Mouse (Mus musculus) heart, adult 11 months (tissue): ENCODE data around the gene Hist1h3f.
A peak's percentile ranks its signal among the peaks of the same experiment; 100 is the strongest.
"Not testable (repeated sequence)": the region's sequence is repeated elsewhere in the genome, so short reads cannot be mapped to it uniquely, and the experiment has no call there.

Source experiments
- DNase-seq: peaks from one replicate; pipeline ENCODE4 v3.0.0; 2022

Gene Hist1h3f

DNA sequence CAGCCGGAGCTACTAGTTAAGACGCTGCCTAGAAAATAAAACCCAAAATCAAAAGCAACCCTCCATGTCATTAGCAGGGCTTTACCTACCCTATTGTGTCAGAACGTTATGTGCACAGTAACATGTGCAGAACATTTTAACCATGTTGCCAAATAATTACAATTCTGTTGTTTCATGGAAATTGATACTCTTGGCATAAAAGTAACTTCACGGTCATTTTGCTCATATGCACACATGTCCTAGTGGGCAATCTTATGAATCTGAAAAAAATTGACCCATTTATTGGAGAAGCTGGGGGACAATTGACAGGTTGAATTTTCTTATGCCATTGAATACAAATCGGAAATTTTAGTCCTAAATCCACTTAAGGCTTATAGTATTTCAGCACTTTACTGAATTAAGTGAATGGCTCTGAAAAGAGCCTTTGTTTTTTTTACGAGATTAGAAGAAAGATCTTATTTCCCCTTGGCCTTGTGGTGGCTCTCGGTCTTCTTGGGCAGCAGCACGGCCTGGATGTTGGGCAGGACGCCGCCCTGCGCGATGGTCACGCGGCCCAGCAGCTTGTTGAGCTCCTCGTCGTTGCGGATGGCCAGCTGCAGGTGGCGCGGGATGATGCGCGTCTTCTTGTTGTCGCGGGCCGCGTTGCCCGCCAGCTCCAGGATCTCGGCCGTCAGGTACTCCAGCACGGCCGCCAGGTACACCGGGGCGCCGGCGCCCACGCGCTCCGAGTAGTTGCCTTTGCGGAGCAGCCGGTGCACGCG lies 26.6 kb downstream of the Hist1h3f start:
- not testable (repeated sequence) for DNase-seq

DNA sequence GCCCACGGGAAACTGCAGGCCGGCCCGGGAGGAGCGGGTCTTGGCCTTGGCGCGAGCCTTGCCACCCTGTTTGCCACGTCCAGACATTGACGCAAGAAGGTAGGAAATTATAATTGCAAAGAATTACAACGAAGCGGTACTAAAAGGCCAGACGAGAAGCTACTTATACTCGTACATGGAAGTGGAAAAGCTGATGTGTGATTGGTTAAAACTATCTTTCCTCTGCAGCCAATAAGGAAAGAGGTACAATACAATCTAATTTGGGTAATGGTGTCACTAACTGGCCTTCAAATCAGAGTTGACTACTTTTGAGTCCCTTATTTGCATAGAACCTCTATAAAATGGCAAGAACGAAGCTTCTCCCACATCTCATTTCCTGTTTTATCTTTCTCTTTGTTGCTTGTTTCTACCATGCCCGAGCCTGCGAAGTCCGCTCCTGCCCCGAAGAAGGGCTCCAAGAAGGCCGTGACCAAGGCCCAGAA lies 27.2 kb downstream of the Hist1h3f start, which contains the start of the genes Hist1h2ae and Hist1h2bg:
Gene Hist1h2ae, minus strand, starts transcription at position 199 of the 482 bp plus-strand sequence.
Gene Hist1h2bg, plus strand, starts transcription at position 375 of the 482 bp plus-strand sequence.
- DNase-seq: peak; percentile 98

DNA sequence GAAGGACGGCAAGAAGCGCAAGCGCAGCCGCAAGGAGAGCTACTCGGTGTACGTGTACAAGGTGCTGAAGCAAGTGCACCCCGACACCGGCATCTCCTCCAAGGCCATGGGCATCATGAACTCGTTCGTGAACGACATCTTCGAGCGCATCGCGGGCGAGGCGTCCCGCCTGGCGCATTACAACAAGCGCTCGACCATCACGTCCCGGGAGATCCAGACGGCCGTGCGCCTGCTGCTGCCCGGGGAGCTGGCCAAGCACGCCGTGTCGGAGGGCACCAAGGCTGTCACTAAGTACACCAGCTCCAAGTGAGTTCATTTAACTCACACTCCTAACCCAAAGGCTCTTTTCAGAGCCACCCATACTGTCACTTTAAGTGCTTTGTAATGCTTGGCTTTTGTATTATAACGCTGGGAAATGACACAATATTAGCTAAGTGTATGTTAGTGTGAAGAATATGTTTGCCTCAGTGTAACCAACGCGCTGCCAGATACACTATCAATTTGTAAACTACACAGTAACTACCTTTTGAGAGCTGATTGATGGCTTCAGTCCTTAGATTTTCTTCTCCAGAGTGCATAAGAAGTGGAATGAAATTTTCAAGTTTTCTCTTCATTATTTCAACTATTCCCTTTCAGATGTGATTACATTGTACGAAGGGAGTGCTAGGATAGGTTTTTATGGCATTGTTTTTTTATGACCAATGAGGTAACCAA lies 27.8 kb downstream of the Hist1h3f start:
- not testable (repeated sequence) for DNase-seq

DNA sequence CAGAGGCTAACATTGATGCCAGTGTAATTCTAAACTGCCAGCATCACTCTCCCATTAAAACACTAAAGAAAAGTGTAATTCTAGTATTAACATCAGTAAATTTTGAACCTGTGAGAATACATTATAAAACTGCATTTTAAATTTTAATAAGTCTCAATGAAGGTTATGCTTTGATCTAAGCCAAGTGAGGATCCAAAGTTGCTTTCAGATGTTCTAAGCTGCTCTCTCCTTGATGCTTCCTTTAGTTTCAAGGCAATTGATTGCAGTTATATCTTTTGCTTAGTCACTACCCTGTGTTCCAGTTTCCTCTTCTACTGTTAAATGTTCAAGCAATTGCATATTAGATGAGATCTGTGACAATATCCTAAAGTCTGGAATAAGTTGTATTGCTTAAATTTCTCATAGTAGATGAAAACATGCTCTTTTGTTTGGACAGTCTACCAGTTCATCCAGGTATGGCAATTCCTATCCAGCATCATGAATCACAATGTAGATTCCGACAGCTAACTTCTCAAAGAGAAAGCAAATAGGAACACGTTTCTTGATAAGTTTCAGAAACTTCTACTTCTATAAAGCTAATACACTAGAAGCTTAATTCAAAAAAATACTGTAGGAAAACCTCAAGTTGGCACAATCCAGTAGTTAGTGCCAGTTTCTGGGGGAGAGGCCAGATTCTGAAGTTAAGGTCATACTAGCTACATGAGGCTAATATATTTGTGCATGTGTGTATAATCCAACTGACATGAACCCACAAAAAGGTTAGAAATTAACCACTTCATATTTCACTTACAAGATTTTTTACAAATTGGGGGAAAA lies 28.6 kb downstream of the Hist1h3f start:
- DNase-seq: no peak

DNA sequence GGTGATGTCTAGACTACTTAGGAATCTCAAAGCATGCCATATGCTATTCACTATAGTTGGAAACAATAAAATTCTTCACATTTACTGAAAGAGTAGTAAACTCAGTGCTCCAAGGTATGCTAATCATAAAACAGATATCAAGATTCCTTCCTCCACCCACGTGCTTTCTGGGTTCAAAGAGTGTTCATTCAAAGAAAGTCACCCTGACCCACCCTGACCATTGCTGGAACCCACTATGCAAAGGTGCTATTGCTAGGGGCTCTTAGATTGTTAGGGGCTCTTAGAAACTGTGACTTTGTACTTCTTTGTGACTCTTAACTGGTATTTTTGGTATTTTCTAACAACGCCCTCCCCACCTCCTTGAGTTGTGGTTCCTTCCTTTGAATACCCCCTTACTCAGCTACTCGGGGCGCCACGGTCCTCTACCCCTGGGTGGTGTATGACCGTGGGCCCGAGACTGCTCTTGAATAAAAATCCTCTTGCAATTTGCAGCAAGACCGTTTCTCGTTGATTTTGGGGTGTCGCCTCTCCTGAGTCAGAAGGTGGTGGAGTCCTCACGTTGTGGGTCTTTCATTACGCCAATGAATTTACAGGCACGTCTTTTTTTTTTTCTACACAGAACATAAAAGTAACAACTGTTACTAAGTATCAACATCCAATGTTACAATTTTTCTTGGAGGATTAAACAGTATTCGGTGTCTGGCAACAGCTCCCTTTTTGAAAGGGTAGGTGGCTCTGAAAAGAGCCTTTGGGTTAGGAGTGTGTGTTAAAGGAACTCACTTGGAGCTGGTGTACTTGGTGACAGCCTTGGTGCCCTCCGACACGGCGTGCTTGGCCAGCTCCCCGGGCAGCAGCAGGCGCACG lies 29.4 kb downstream of the Hist1h3f start:
- DNase-seq: peak; percentile 88

DNA sequence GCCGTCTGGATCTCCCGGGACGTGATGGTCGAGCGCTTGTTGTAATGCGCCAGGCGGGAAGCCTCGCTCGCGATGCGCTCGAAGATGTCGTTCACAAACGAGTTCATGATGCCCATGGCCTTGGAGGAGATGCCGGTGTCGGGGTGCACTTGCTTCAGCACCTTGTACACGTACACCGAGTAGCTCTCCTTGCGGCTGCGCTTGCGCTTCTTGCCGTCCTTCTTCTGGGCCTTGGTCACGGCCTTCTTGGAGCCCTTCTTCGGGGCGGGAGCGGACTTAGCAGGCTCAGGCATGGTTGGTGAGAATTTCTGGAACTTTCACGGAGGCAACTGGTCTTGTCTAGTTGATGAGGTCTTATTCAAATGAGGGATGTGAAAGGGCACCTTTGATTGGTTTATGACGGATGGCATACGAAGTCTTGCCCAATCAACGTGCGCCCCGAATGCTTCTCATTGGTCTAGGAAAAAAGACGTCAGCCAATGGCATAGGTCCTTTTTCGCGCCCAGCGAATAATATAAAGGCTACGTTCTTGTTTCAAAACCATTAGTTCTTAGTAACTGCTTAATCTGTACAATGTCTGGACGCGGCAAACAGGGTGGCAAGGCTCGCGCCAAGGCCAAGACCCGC lies 30.2 kb downstream of the Hist1h3f start, which contains the start of the genes Hist1h2bf and Hist1h2ad:
Gene Hist1h2bf, minus strand, starts transcription at position 299 of the 627 bp plus-strand sequence.
Gene Hist1h2ad, plus strand, starts transcription at position 484 of the 627 bp plus-strand sequence.
- peak; percentile 99 for DNase-seq

DNA sequence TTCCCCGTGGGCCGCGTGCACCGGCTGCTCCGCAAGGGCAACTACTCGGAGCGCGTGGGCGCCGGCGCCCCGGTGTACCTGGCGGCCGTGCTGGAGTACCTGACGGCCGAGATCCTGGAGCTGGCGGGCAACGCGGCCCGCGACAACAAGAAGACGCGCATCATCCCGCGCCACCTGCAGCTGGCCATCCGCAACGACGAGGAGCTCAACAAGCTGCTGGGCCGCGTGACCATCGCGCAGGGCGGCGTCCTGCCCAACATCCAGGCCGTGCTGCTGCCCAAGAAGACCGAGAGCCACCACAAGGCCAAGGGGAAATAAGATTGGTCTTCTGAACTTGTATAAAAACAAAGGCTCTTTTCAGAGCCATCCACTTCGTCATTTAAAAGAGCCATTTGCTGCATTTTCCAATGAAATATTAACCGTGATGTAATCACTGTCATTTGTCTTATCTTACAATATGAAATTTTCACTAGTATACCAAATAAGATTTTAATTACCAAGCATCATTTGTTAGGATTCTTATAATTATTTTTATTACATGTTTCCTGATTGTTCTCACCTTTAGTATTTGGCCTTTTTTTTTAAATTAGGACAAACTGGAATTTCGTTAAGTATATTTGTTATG lies 30.8 kb downstream of the Hist1h3f start:
- peak; percentile 50 for DNase-seq

DNA sequence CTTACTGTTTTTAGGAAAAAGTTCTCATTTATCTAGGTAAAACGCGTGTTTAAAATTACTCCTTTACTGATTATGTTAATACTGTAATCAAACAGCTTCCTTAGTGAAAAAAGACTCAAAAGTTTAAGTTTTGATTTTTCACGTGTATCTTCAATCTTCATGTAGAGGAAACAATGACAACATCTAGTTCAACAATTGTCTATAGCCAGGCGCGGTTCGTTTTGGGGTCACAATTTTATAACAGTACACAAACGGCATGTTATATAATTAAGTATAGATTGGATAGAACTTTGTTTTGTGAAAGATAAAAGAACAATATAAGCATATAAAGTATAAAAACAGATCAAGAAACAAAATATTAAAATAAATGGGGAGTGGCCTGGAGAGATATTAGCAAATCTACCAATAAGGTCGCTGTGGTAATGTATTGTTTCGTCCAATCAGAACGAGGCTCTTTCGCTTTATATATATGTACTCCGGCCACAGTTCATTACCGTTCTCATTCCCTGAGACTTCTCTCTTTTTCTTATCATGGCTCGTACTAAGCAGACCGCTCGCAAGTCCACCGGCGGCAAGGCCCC lies 31.5 kb downstream of the Hist1h3f start, which contains the start of gene Hist1h3d:
Gene Hist1h3d, plus strand, starts transcription at position 493 of the 581 bp plus-strand sequence.
- peak; percentile 97 for DNase-seq

DNA sequence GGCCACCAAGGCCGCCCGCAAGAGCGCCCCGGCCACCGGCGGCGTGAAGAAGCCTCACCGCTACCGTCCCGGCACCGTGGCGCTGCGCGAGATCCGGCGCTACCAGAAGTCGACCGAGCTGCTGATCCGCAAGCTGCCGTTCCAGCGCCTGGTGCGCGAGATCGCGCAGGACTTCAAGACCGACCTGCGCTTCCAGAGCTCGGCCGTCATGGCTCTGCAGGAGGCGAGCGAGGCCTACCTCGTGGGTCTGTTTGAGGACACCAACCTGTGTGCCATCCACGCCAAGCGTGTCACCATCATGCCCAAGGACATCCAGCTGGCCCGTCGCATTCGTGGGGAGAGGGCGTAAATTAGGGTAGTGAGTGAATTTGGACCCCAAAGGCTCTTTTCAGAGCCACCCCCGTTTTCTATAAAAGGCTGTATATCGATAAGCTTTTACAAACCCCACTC lies 32.0 kb downstream of the Hist1h3f start:
- DNase-seq: peak; percentile 90

DNA sequence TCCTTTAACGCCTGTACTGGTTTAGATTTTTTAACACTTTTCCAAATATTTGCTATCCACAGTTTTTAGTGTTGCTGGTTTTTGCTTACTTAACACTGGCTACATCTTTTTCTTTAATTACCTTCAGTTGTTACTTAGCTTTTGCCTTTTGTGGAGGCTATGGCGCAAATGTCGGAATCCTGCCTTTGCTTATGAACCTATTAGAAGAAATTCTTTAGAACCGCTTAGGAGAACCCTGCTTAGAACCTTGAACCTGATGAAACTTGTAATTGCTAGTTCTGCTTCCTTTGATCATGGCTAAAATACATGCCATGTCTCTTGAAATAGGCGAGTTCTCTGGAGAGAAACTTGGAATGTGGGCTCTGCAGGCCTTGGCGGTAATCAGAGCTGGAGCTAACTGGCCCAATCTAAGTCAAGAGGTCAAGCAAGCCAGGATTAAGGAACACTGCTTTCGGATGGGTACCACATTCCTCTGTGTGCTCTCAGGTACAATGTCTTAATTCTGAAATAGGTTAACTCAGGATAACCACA lies 32.6 kb downstream of the Hist1h3f start:
- DNase-seq: peak; percentile 60

DNA sequence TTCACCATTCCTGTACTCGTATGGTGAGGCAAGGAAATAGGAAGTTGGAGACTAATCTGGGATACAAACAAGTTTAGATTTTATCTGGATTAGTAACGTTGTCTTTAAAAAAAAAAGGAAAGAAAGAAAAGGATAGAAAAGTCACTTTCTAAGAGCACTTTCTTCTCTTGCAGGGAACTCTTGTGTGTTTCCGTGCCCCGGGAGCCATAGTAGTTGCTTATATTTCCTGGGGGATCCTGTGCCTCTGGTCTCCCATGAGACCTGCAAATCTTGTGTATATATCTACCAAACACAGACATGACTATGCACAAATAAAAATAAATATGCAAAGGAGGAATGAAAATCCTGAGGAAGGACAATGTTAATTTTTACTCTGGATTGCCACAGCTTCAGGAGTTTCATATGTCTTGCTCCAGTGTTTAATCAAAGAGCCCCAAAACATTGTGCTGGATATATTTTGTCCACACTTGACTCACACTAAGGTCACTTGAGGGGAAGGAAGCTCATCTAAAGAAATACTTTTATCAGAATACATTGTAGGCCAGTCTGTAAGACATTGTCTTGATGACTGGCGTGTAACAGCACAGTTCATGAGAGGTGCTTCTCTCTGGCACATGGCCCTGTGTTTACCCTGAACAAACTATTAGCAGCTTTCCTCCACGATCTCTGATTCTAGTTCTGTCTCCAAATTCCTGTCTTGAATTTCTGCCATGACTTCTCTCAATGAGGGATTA lies 33.2 kb downstream of the Hist1h3f start:
- DNase-seq: peak; percentile 62

DNA sequence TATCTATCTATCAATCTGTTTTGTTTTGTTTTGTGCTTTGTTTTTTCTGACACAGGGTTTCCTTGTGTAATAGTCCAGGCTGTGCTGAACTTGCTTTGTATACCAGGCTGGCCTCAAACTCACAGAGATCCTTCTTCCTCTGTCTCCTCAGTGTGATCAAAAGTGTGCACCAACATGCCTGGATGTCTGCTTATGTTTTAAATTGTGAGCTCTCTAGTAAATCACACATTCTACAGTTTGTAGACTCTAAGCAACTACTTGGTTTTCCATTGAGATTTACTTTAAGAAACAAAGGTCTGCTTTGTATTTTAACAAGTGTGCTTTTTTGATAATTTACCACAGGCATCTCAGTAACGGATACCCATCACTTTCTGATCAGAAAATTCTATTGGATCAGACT lies 34.0 kb downstream of the Hist1h3f start:
- no peak for DNase-seq

DNA sequence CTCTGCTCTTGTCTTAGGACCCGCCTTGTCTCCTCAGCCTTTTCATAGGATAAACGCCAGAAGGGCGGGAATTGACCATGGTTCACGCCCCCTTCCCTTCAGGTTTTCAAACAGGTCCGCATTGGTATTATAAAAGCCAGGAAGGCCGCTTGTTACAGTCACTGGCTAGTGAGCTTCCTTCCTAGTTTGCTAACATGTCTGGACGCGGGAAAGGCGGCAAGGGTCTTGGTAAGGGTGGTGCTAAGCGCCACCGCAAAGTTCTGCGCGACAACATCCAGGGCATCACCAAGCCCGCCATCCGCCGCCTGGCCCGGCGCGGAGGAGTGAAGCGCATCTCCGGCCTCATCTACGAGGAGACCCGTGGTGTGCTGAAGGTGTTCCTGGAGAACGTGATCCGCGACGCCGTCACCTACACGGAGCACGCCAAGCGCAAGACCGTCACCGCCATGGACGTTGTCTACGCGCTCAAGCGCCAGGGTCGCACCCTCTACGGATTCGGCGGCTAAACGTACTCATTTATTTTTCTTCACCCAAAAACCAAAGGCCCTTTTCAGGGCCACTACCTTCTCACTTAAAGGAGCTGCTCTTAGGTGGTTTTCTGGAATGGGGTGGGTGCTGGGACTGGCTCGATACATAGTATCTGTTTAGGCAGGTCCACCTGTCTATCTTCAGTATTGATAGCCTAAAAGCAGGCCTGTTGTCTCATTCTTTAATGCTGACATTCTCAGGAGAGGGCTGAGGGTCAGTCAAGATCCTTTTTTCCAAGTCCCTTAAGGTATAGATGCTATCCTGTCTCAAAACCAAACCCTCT lies 37.8 kb downstream of the Hist1h3f start, which contains the start of gene Hist1h4d:
Gene Hist1h4d, plus strand, starts transcription at position 191 of the 811 bp plus-strand sequence.
- peak; percentile 100 for DNase-seq

DNA sequence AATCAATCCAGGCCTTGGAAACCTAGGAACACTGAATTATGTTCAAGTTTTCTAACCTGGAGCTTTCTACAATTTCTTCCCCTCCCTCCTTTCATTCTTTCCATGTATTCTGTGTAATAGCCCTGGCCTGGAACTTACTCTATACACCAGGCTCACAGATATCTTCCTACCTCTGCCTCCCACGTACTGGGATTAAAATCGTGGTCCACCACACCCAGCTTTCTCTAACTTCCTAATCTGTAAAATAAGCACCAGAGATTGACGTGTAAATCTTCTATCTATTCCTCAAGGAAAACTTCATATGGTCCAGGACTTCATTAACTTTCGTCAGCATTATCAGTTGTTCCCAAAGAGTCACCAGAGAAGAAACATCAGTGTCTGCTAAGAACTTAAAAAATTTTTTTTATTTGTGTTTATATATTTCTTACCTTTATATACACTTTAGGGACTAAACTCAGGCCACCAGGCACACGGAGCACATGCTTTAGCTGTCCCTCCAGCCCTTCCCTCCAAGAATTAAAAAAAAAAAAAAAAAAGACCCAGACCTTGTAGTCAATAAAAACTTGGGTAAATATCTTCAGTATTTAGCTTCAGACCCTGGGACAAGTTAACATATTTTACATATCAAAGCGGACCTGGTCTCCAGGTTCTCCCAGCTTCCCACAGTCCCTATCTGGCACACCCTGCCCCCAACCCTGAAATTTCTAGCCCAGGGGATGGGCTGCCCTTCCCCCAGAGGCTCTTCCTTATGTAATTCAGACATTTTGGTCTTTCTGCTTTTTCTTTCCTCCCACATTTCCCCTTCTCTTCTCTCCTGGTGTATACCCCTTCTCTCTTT lies 38.6 kb downstream of the Hist1h3f start:
- DNase-seq: peak; percentile 76

DNA sequence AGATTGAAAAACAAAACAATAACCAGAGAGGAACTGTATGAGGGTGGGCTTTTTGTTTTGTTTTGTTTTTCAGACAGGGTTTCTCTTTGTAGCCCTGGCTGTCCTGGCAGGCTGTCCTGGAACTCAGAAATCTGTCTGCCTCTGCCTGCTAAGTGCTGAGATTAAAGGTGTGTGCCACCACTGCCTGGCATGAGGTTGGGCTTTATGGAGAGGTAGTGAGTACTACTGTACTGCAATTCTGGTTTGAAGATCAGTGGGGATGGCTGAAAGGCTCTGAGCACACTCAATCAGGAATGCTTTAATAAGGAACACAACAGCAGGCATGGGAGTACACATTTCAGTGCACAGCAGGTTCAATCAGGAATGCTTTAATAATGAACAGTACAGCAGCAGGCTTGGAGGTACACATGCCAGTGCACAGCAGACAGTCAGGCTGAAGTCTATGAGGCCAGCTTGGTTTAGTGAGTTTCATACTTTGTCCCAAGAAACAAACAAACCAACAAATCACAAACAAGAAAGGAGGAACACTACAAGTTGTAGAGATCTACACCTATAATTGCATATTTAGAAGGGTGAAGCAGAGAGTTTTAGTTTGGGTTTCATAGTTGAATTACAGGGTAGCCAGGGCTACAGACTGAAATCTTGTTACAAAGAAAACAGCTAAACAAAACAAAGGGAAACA lies 39.7 kb downstream of the Hist1h3f start:
- peak; percentile 80 for DNase-seq

DNA sequence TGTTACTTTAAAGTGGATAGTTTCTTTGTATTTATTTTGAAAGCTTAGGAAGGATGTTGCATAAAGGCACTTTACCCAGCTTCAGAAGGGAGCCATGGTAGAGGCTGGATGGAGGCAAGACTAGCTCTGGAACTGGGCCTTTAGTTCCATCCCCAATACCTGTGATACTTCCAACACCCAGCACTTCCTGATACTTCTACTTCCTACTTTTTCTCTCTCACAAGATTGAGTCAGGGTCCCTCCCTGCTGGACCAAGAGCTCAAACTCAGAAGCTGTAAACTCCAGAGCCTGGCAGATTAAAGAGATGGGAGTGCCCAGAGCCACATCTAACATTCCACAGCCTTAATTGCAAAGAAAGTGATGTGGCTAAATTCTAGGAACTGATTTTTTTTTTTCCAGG lies 40.5 kb downstream of the Hist1h3f start:
- no peak for DNase-seq

DNA sequence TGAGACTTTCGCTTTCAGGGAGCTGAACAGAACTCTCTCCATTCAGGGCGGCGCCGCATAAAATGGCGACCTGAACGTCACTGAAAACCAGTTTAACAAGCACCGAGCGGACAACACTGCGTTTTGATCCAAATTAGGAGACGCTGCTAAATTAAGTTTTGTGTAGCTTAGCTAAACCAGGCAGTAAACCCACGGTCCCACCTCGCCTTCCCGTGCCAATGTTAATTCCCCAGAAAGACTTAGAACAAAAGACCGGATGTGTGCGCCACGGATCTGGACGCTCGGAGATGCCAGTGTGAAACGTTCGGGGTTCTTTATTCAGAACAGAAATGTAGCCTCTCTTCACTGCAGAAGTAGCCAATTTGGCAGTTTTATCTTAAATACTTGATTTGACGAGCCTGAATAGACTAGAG lies 41.2 kb downstream of the Hist1h3f start:
- peak; percentile 98 for DNase-seq
